Mouse (Mus musculus) kidney, embryonic 14.5 days (tissue): ENCODE measurements around the gene N4bp2. TPM values are rescaled to one million over a fixed set of nuclear protein-coding genes. Genes with fewer than 3 reads are reported as not detected.

ENCODE experiments used
- ATAC-seq: fragments of 200-750 bp; cut with Nextera tagmentation; 2 replicates; pipeline ENCODE4 v1.8.0; 2017; ENCODE audit warnings: moderate number of reproducible peaks, mild to moderate bottlenecking, moderate TSS enrichment, moderate library complexity; ENCODE audit not compliant: low FRiP score, low TSS enrichment
- H3K27ac ChIP-seq: fragments of 300-500 bp; sonication (generic); 2 replicates; pipeline ENCODE4 v1.5.1; 2014; ENCODE audit warnings: low read depth, mild to moderate bottlenecking, low read length, moderate library complexity, mixed read lengths
- H3K27me3 ChIP-seq: fragments of 300-500 bp; sonication (generic); 2 replicates; pipeline ENCODE4 v1.6.1; 2014; ENCODE audit warnings: mild to moderate bottlenecking, low read length; ENCODE audit not compliant: control insufficient read depth, insufficient read depth
- H3K36me3 ChIP-seq: fragments of 300-500 bp; sonication (generic); 2 replicates; pipeline ENCODE4 v1.6.1; 2014; ENCODE audit warnings: low read length, mixed read lengths; ENCODE audit not compliant: control insufficient read depth, insufficient read depth
- H3K4me1 ChIP-seq: fragments of 300-500 bp; sonication (generic); 2 replicates; pipeline ENCODE4 v1.6.1; 2014; ENCODE audit warnings: low read length, mixed read lengths; ENCODE audit not compliant: control insufficient read depth, insufficient read depth
- H3K4me2 ChIP-seq: fragments of 300-500 bp; sonication (generic); replicated peaks from 2 replicates; pipeline ENCODE4 v1.6.1; 2014; ENCODE audit warnings: low read depth, mild to moderate bottlenecking, low read length
- H3K4me3 ChIP-seq: fragments of 300-500 bp; sonication (generic); 2 replicates; pipeline ENCODE4 v1.5.1; 2014; ENCODE audit warnings: mild to moderate bottlenecking, low read length
- H3K9ac ChIP-seq: fragments of 300-500 bp; sonication (generic); 2 replicates; pipeline ENCODE4 v1.6.1; 2014; ENCODE audit warnings: low read depth, mild to moderate bottlenecking, low read length, moderate library complexity
- H3K9me3 ChIP-seq: fragments of 300-500 bp; sonication (generic); 2 replicates; pipeline ENCODE4 v1.6.1; 2016; ENCODE audit warnings: low read length; ENCODE audit not compliant: control insufficient read depth
- WGBS: fragments of 180-500 bp; shearing (Covaris S2); extraction: QIAGEN DNeasy Blood & Tissue Kit; methylation state at CpG from one replicate; pipeline ENCODE4 v1.1.7; 2014; 5-methylcytosine and 5-hydroxymethylcytosine counted together
- polyA plus RNA-seq: library from polyadenylated mRNA; unstranded; fragments of >200 nt; fragmentation: Nextera tagmentation; extraction: Ambion mirVana; gene quantifications from 2 replicates; pipeline ENCODE4 v1.2.1, GENCODE M21; 2014

Gene N4bp2
- polyA plus RNA-seq, 1 experiment from 2014 or later, result 57.3 TPM

- no peak overlapping the region for H3K4me3 ChIP-seq
- no peaks in the 10 kb centered on the region for H3K27me3 ChIP-seq
- H3K4me2 ChIP-seq, result no peak overlapping the region
- H3K9ac ChIP-seq, result no peak overlapping the region
- H3K36me3 ChIP-seq, result peaks cover 60% of the 10 kb centered on the region
- H3K27ac ChIP-seq, result no peak overlapping the region
- no peaks in the 10 kb centered on the region for H3K4me1 ChIP-seq
- 52% methylated on average over 16 of the region's 16 CpGs for WGBS
- H3K9me3 ChIP-seq, result no peaks in the 10 kb centered on the region
- no peak for ATAC-seq
Observed at GRCm38 (mm10) chr5:65790604-65791225, 27.4 kb downstream of the N4bp2 start.

- H3K27ac ChIP-seq, result no peak overlapping the region
- no peaks in the 10 kb centered on the region for H3K4me1 ChIP-seq
- no peaks in the 10 kb centered on the region for H3K9me3 ChIP-seq
- no peak overlapping the region for H3K4me3 ChIP-seq
- H3K4me2 ChIP-seq, result no peak overlapping the region
- no peaks in the 10 kb centered on the region for H3K27me3 ChIP-seq
- peaks cover 69% of the 10 kb centered on the region for H3K36me3 ChIP-seq
- WGBS, result 89% methylated on average over 3 of the region's 3 CpGs
- H3K9ac ChIP-seq, result no peak overlapping the region
- no peak for ATAC-seq
Observed at GRCm38 (mm10) chr5:65794202-65794601, 30.9 kb downstream of the N4bp2 start.

- WGBS, result 83% methylated on average over 3 of the region's 3 CpGs
- no peak overlapping the region for H3K9ac ChIP-seq
- peaks cover 72% of the 10 kb centered on the region for H3K36me3 ChIP-seq
- H3K4me2 ChIP-seq, result no peak overlapping the region
- H3K27ac ChIP-seq, result no peak overlapping the region
- no peaks in the 10 kb centered on the region for H3K9me3 ChIP-seq
- H3K27me3 ChIP-seq, result no peaks in the 10 kb centered on the region
- H3K4me1 ChIP-seq, result no peaks in the 10 kb centered on the region
- no peak overlapping the region for H3K4me3 ChIP-seq
- no peak for ATAC-seq
Observed at GRCm38 (mm10) chr5:65794702-65795101, 31.4 kb downstream of the N4bp2 start.

GRCm38 (mm10) chr5:65795293-65795993 is 32.1 kb downstream of the N4bp2 start:
- no peak overlapping the region for H3K9ac ChIP-seq
- no peak for ATAC-seq
- no peaks in the 10 kb centered on the region for H3K27me3 ChIP-seq
- peaks cover 71% of the 10 kb centered on the region for H3K36me3 ChIP-seq
- no peaks in the 10 kb centered on the region for H3K4me1 ChIP-seq
- no peaks in the 10 kb centered on the region for H3K9me3 ChIP-seq
- H3K4me2 ChIP-seq, result no peak overlapping the region
- H3K27ac ChIP-seq, result no peak overlapping the region
- no peak overlapping the region for H3K4me3 ChIP-seq
- 95% methylated on average over 9 of the region's 9 CpGs for WGBS

- H3K4me1 ChIP-seq, result no peaks in the 10 kb centered on the region
- ATAC-seq, result no peak
- no peaks in the 10 kb centered on the region for H3K9me3 ChIP-seq
- no peak overlapping the region for H3K27ac ChIP-seq
- H3K27me3 ChIP-seq, result no peaks in the 10 kb centered on the region
- peaks cover 69% of the 10 kb centered on the region for H3K36me3 ChIP-seq
- H3K9ac ChIP-seq, result no peak overlapping the region
- WGBS, result 97% methylated on average over 1 of the region's 1 CpGs
- no peak overlapping the region for H3K4me2 ChIP-seq
- H3K4me3 ChIP-seq, result no peak overlapping the region
Observed at GRCm38 (mm10) chr5:65795994-65796298, 32.6 kb downstream of the N4bp2 start.

- WGBS, result 69% methylated on average over 5 of the region's 5 CpGs
- Histone ChIP-seq H3K4me1 (no peaks in the 10 kb centered on the region), H3K9me3 (no peaks in the 10 kb centered on the region), H3K4me3 (no peak overlapping the region), H3K27ac (no peak overlapping the region), H3K4me2 (no peak overlapping the region), H3K36me3 (peaks cover 57% of the 10 kb centered on the region), H3K27me3 (no peaks in the 10 kb centered on the region), H3K9ac (no peak overlapping the region)
- no peak for ATAC-seq
Observed at GRCm38 (mm10) chr5:65823601-65824133, 60.3 kb downstream of the N4bp2 start.

GRCm38 (mm10) chr5:65826476-65826875 is 63.2 kb downstream of the N4bp2 start:
- Histone ChIP-seq H3K27me3 (no peaks in the 10 kb centered on the region), H3K4me1 (no peaks in the 10 kb centered on the region), H3K9me3 (no peaks in the 10 kb centered on the region), H3K4me3 (no peak overlapping the region), H3K36me3 (peaks cover 43% of the 10 kb centered on the region), H3K4me2 (no peak overlapping the region), H3K9ac (no peak overlapping the region), H3K27ac (no peak overlapping the region)
- ATAC-seq, result no peak
- WGBS, result 94% methylated on average over 4 of the region's 4 CpGs

- Histone ChIP-seq H3K4me2 (no peak overlapping the region), H3K36me3 (peaks cover 38% of the 10 kb centered on the region), H3K27ac (no peak overlapping the region), H3K4me3 (no peak overlapping the region), H3K4me1 (no peaks in the 10 kb centered on the region), H3K27me3 (no peaks in the 10 kb centered on the region), H3K9ac (no peak overlapping the region), H3K9me3 (no peaks in the 10 kb centered on the region)
- WGBS, result 91% methylated on average over 8 of the region's 8 CpGs
- no peak for ATAC-seq
Observed at GRCm38 (mm10) chr5:65827102-65827501, 63.8 kb downstream of the N4bp2 start.

- Histone ChIP-seq H3K4me1 (no peaks in the 10 kb centered on the region), H3K27ac (no peak overlapping the region), H3K9me3 (no peaks in the 10 kb centered on the region), H3K4me2 (no peak overlapping the region), H3K4me3 (no peak overlapping the region), H3K27me3 (no peaks in the 10 kb centered on the region), H3K36me3 (peaks cover 29% of the 10 kb centered on the region), H3K9ac (no peak overlapping the region)
- 95% methylated on average over 5 of the region's 5 CpGs for WGBS
- ATAC-seq, result no peak
Observed at GRCm38 (mm10) chr5:65828261-65828660, 64.9 kb downstream of the N4bp2 start.
